Mouse (Mus musculus) lung, adult 2 months (tissue): ENCODE data around the gene Col6a6.

Source experiments
- CTCF ChIP-seq: fragments of 200-500 bp; IDR thresholded peaks from 2 replicates; pipeline ENCODE4 v1.5.1; 2011; ENCODE audit warnings: mild to moderate bottlenecking, low read length, control low read depth; ENCODE audit not compliant: insufficient read depth
- POLR2A ChIP-seq: fragments of 200-500 bp; IDR thresholded peaks from 2 replicates; pipeline ENCODE4 v1.6.1; 2011; ENCODE audit warnings: low read depth, mild to moderate bottlenecking, control low read depth, low read length, borderline replicate concordance; ENCODE audit errors: extremely low read depth

DNA sequence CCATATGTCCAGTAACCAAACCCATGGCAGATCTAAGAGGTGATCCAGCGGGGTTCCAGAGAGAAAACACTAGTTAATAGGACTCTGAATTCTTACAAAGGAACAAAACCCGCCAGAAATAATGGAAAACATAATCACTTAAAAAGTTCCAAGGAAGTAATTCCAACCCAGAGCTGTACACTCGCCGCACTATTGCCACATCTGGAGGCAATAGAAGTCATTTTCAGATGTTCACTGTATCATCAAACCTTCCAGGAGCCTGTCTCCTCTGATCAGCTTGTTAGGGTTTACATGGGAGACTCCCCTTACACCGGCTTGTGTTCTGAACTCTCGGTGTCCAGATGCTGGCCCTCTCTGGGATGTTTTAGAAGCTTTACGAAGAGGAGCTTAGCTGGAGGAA lies 108.6 kb downstream of the Col6a6 start:
- TF ChIP-seq CTCF, result no peak
- TF ChIP-seq POLR2A, result no peak
